Mouse (Mus musculus): ENCODE results near the gene Fam172a. TPM values are rescaled to one million over a fixed set of nuclear protein-coding genes. Genes with fewer than 3 reads are reported as not detected.

Fam172a gene
- polyA plus RNA-seq, 1 experiment from 2014 or later, result 28.7 TPM

DNA sequence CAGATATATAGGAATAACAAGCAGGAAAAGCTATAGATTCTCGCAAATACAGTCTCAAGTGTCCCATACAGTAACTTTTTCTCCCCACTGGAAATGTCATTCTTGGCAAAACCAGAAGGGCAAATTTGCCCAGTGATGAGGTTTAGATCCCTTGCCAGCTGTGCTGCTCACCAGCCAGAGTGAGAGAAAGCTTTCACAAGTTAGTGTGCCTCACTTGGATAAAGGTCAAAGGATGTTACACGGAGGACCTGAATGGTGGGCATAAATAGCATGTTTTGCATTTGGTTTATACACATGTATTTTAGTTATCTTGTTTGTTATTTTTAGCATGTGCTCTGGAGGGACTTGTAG is 281.0 kb downstream of the Fam172a start:
- no peak for TF ChIP-seq CTCF (IDR thresholded peaks at IDR 0.05; ENCODE audit: low read depth)
- WGBS, result 76% methylated on average over 2 of the region's 2 CpGs
- ATAC-seq (replicated peaks; ENCODE audit: low FRiP score, low read depth) (no peak), DNase-seq (ENCODE audit: low spot score) (no peak)
- Histone ChIP-seq H3K9ac (ENCODE audit: low read depth, low read length) (no peak overlapping the region), H3K4me3 (replicated peaks; ENCODE audit: low read depth, low read length) (no peak overlapping the region), H3K4me2 (ENCODE audit: low read length) (no peak overlapping the region), H3K27me3 (ENCODE audit: insufficient read depth, low read length) (no peaks in the 10 kb centered on the region), H3K27ac (no peak overlapping the region), H3K9me3 (replicated peaks; ENCODE audit: low read length) (no peaks in the 10 kb centered on the region), H3K4me1 (replicated peaks; ENCODE audit: insufficient read depth, low read length) (no peaks in the 10 kb centered on the region), H3K36me3 (ENCODE audit: insufficient read depth, low read length) (no peaks in the 10 kb centered on the region)

DNA sequence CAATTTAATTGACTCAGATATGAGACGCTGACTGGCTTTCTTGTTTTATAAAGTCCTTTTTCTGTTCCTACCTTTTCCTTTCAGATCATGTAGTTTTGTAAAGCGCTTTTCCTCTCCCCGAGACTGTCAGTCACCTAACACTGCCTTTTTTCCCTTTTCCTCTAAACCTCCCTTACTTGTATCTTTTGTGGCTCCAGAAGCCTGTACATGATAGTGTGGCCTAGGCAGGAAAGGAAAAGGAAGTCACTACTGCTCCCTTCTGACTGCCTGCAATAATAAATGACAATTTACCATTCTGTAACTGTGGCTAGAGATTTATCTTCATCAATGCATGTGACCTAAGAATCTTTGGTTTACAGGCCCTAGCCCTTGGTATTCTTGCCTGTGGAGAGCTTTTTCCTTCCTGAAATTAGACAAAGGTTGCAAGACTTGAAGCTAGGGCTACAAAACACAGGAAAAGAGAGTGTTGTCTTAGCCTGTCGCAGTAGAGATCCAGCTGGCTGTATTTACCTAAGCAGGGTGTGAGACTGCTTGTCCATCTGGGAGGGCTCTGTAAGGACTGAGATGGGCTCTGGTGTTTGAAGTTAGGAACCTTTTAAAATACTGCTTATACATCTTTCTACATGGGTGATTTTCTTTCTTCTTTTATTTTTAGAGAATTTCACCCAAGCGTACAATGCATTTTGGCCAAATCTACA is 289.5 kb downstream of the Fam172a start:
- no peak overlapping the region for H3K4me3 ChIP-seq (replicated peaks; ENCODE audit: low read depth, low read length)
- no peaks in the 10 kb centered on the region for H3K4me1 ChIP-seq (replicated peaks; ENCODE audit: insufficient read depth, low read length)
- H3K36me3 ChIP-seq (ENCODE audit: insufficient read depth, low read length), result no peaks in the 10 kb centered on the region
- no peaks in the 10 kb centered on the region for H3K9me3 ChIP-seq (replicated peaks; ENCODE audit: low read length)
- no peak for TF ChIP-seq CTCF (IDR thresholded peaks at IDR 0.05; ENCODE audit: low read depth)
- no peak overlapping the region for H3K9ac ChIP-seq (ENCODE audit: low read depth, low read length)
- DNase-seq (ENCODE audit: low spot score), result peak; percentile 14
- H3K27ac ChIP-seq, result no peak overlapping the region
- no peak overlapping the region for H3K4me2 ChIP-seq (ENCODE audit: low read length)
- H3K27me3 ChIP-seq (ENCODE audit: insufficient read depth, low read length), result no peaks in the 10 kb centered on the region
- WGBS, result 55% methylated on average over 5 of the region's 5 CpGs
- ATAC-seq (replicated peaks; ENCODE audit: low FRiP score, low read depth), result no peak

DNA sequence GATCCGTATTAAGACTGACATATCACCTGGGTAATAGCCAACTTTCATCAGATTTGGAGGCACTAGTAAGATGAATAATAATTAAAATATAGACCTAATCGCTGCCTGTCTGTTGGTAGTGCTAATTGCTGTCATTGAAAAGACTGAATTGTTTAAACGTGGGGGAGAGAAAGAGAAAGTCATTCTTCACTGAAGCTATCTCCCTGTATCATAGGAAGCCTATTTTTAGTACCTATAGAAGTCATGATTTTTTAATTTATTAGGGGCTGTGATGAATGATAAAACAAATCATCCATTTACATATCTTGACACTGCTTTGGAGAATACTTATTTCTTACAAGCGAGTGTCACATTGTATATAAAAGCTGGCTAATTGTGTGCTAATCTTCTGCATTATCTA is 302.8 kb downstream of the Fam172a start:
- TF ChIP-seq CTCF (IDR thresholded peaks at IDR 0.05; ENCODE audit: low read depth), result no peak
- Histone ChIP-seq H3K36me3 (ENCODE audit: insufficient read depth, low read length) (no peaks in the 10 kb centered on the region), H3K4me2 (ENCODE audit: low read length) (no peak overlapping the region), H3K27me3 (ENCODE audit: insufficient read depth, low read length) (no peaks in the 10 kb centered on the region), H3K4me3 (replicated peaks; ENCODE audit: low read depth, low read length) (no peak overlapping the region), H3K9me3 (replicated peaks; ENCODE audit: low read length) (no peaks in the 10 kb centered on the region), H3K27ac (no peak overlapping the region), H3K4me1 (replicated peaks; ENCODE audit: insufficient read depth, low read length) (no peaks in the 10 kb centered on the region), H3K9ac (ENCODE audit: low read depth, low read length) (no peak overlapping the region)
- ATAC-seq (replicated peaks; ENCODE audit: low FRiP score, low read depth) (no peak), DNase-seq (ENCODE audit: low spot score) (no peak)
- 82% methylated on average over 4 of the region's 4 CpGs for WGBS

DNA sequence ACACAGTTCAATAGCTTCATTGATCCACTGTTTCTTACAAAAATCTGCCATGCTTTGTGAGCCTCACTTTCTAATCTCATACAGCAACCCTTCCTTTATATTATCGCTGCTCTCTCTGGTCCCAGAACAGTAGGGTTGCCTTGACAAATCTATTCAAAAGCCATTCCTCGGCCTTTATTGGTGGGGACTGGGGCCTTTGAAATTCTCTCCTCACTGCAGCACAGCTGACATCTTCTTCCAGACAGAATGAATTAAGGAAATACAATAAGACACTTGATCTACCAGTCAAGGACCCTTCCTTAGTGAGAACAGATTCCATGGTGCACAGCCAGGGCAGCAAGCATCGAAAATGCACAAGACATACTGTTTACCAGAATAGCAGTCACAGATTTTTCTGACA is 303.5 kb downstream of the Fam172a start:
- Histone ChIP-seq H3K4me2 (ENCODE audit: low read length) (no peak overlapping the region), H3K4me3 (replicated peaks; ENCODE audit: low read depth, low read length) (no peak overlapping the region), H3K9me3 (replicated peaks; ENCODE audit: low read length) (no peaks in the 10 kb centered on the region), H3K27me3 (ENCODE audit: insufficient read depth, low read length) (no peaks in the 10 kb centered on the region), H3K36me3 (ENCODE audit: insufficient read depth, low read length) (no peaks in the 10 kb centered on the region), H3K9ac (ENCODE audit: low read depth, low read length) (no peak overlapping the region), H3K27ac (no peak overlapping the region), H3K4me1 (replicated peaks; ENCODE audit: insufficient read depth, low read length) (no peaks in the 10 kb centered on the region)
- WGBS, result 56% methylated on average over 3 of the region's 3 CpGs
- ATAC-seq (replicated peaks; ENCODE audit: low FRiP score, low read depth), result no peak
- no peak for DNase-seq (ENCODE audit: low spot score)
- TF ChIP-seq CTCF (IDR thresholded peaks at IDR 0.05; ENCODE audit: low read depth), result no peak

DNA sequence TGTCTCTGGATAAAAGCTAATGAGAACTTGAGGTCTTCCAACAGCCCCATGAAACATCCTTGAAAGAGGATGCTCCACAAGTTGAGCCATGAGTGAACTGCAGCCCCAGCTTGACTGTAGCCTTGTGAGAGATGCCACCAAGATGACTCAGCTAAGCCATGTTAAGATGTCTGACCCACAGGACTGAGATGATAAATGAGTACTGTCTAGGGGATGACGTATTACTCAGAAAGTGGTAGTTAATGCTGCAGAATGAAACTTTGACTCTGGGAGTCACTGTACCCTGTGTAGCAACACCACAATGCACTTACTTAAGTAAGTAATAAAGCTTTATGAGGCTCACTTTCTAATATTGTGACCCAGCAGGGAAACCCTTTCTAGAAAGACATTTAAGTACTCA is 308.3 kb downstream of the Fam172a start:
- no peaks in the 10 kb centered on the region for H3K27me3 ChIP-seq (ENCODE audit: insufficient read depth, low read length)
- no peak overlapping the region for H3K9ac ChIP-seq (ENCODE audit: low read depth, low read length)
- DNase-seq (ENCODE audit: low spot score) (no peak), ATAC-seq (replicated peaks; ENCODE audit: low FRiP score, low read depth) (no peak)
- no peaks in the 10 kb centered on the region for H3K36me3 ChIP-seq (ENCODE audit: insufficient read depth, low read length)
- H3K4me3 ChIP-seq (replicated peaks; ENCODE audit: low read depth, low read length), result no peak overlapping the region
- no peaks in the 10 kb centered on the region for H3K4me1 ChIP-seq (replicated peaks; ENCODE audit: insufficient read depth, low read length)
- no peaks in the 10 kb centered on the region for H3K9me3 ChIP-seq (replicated peaks; ENCODE audit: low read length)
- no peak for TF ChIP-seq CTCF (IDR thresholded peaks at IDR 0.05; ENCODE audit: low read depth)
- H3K27ac ChIP-seq, result no peak overlapping the region
- H3K4me2 ChIP-seq (ENCODE audit: low read length), result no peak overlapping the region
- WGBS, result 81% methylated on average over 1 of the region's 1 CpGs

DNA sequence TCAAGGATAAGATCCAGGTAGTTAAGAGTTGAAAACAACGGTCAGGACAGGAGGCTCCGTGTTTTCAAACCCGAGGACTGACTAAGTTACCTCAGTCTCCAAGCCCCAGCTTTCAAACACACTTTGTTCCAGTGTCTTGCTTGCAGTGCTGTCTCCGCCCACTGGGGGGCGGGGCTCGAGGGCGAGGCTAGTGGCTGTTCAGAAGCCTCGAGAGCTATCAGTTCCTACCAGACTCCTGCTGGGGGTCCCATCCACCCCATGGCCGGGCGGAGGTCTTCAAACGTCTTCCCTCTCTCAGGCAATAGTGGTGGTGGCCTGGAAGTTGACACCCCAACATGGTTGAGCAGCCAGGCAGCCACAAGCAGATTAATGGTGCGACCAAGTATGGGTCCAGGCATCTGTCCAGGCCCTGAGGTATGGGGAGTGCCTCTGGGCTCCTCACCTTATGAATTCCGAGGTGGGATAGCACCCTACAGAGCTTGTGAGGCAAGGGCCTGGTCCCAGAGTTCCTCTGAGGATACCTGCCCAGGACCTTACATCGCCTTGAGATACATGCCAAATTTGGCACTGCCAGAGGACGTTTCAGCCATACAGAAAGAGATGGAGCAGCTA is 323.0 kb downstream of the Fam172a start, which contains the start of gene Pou5f2:
Gene Pou5f2, plus strand, starts transcription at position 220 of the 612 bp plus-strand sequence.
- Histone ChIP-seq H3K9me3 (replicated peaks; ENCODE audit: low read length) (no peaks in the 10 kb centered on the region), H3K36me3 (ENCODE audit: insufficient read depth, low read length) (no peaks in the 10 kb centered on the region), H3K4me2 (ENCODE audit: low read length) (no peak within 1 kb of the TSS), H3K4me1 (replicated peaks; ENCODE audit: insufficient read depth, low read length) (no peaks in the 10 kb centered on the region), H3K9ac (ENCODE audit: low read depth, low read length) (no peak within 1 kb of the TSS), H3K4me3 (replicated peaks; ENCODE audit: low read depth, low read length) (no peak within 1 kb of the TSS), H3K27me3 (ENCODE audit: insufficient read depth, low read length) (no peaks in the 10 kb centered on the region), H3K27ac (no peak within 1 kb of the TSS)
- WGBS, result 55% methylated on average over 15 of the region's 15 CpGs
- ATAC-seq (replicated peaks; ENCODE audit: low FRiP score, low read depth), result no peak; the same call in 1 of the 2 replicates
- TF ChIP-seq CTCF (IDR thresholded peaks at IDR 0.05; ENCODE audit: low read depth), result peak; percentile 33; the same call in 1 of the 2 replicates
- no peak for DNase-seq (ENCODE audit: low spot score)
